In the genomic region with DNA sequence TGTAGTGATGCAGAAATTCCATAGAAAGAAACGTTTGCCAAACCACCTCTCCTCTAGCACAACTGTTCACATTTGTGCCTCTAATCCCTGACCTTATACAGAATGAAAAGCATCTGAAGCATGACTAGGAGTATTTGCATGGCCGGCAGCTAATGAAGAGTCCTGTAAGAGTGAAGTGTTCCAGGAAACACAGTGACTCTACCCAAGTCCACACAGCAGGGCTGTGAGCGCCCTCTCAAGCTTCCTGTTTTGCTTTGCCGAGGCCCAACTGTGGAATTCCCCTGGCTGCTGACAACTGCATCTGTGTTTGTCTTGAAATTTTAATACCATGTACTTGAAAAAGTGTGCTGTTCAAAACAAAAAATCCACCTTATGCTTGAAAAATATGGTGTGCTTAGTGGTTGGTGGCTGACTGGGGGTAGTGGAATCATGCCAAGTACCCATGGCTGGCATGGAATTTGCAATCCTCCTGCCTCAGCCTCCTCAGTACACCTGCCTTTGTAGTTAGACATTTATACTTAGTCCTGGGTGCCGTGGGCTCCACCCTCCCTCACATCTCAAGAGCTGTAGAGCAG, we compare ENCODE assay signal across 9 mouse cellular contexts.
DNase-seq lines count a peak whose midpoint lies in the region; ATAC-seq and TF ChIP-seq lines count a peak whose summit lies in the region.
"Had no signal": no experiment of that assay in that cellular context is flagged by ENCODE, and none has a peak within 500 bp of the region (broad histone marks: within the 10 kb centered on the region; RNA-seq: fewer than 3 reads in every experiment).

No protein-coding gene starts in this region.

- H3K36me3 ChIP-seq in heart, postnatal 0 days (replicated peaks; ENCODE audit: control insufficient read depth, insufficient read depth, low read length), result peaks cover 12% of the 10 kb centered on the region; the same call in 1 of the 2 replicates

- H3K27me3 ChIP-seq in heart, postnatal 0 days (ENCODE audit: control insufficient read depth, insufficient read depth, low read length), result no peaks in the 10 kb centered on the region
- H3K27me3 ChIP-seq: stomach, embryonic 15.5 days had no signal

- H3K4me2 ChIP-seq in heart, postnatal 0 days (ENCODE audit: low read depth, low read length), result no peak overlapping the region
- H3K4me2 ChIP-seq: stomach, embryonic 15.5 days had no signal

- H3K9ac ChIP-seq in heart, postnatal 0 days (replicated peaks; ENCODE audit: low read depth, low read length), result no peak overlapping the region
- H3K9ac ChIP-seq: stomach, embryonic 15.5 days had no signal

- peak overlapping the region; percentile 82 for H3K27ac ChIP-seq in heart, postnatal 0 days (ENCODE audit: low read depth)
- H3K27ac ChIP-seq: stomach, embryonic 15.5 days had no signal

- peak; percentile 79 for ATAC-seq in heart, postnatal 0 days (ENCODE audit: insufficient read depth, low read depth)

- DNase-seq in 3T3-L1 (ENCODE audit: low read depth, low spot score), result peak; percentile 30
- DNase-seq in Muller cell, postnatal 12 days (ENCODE audit: inconsistent ontology term), result peak; percentile 78
- peak; percentile 75 for DNase-seq in heart, postnatal 0 days (ENCODE audit: low spot score)
- DNase-seq in lung, postnatal 36 days, result peak; percentile 83
- DNase-seq in embryo, embryonic 11 days, result no peak
- no peak for DNase-seq in cerebellum, adult 8-10 months
- DNase-seq in urinary bladder, adult 2 months (ENCODE audit: low spot score), result no peak
- no peak for DNase-seq in frontal cortex, postnatal 25 days (ENCODE audit: low spot score in 2 of 2)

- 17% methylated on average over 5 of the region's 5 CpGs for WGBS in heart, postnatal 0 days

- TF ChIP-seq CTCF in heart, postnatal 0 days (IDR thresholded peaks at IDR 0.05; ENCODE audit: low read depth), result peak; percentile 22; the same call in 1 of the 2 replicates

- no peak for TF ChIP-seq EP300 in heart, postnatal 0 days (IDR thresholded peaks at IDR 0.05; ENCODE audit: low read depth)

- H3K4me3 ChIP-seq in heart, postnatal 0 days (ENCODE audit: low read depth, low read length), result no peak overlapping the region
- H3K4me3 ChIP-seq: stomach, embryonic 15.5 days had no signal

- H3K9me3 ChIP-seq in heart, postnatal 0 days (replicated peaks; ENCODE audit: control insufficient read depth, low read length), result no peaks in the 10 kb centered on the region
- H3K9me3 ChIP-seq: stomach, embryonic 15.5 days had no signal

- H3K4me1 ChIP-seq in heart, postnatal 0 days (ENCODE audit: control insufficient read depth, insufficient read depth), result peaks cover 18% of the 10 kb centered on the region
- H3K4me1 ChIP-seq: stomach, embryonic 15.5 days had no signal

Comparison
In these comparisons a context has a peak if more than half of its experiments do, and no peak if none do; other contexts are left out.
1. DNase-seq: peak in 3T3-L1 (single experiment), Muller cell, postnatal 12 days (single experiment), heart, postnatal 0 days (single experiment) and lung, postnatal 36 days (single experiment); none in embryo, embryonic 11 days (single experiment), cerebellum, adult 8-10 months (single experiment), urinary bladder, adult 2 months (single experiment) and frontal cortex, postnatal 25 days (0 of 2).